Mouse (Mus musculus): ENCODE data around the gene Slc6a11. TPM values are rescaled to one million over a fixed set of nuclear protein-coding genes. Genes with fewer than 3 reads are reported as not detected.

The Slc6a11 gene
- total RNA-seq, 1 experiment from 2014 or later: not detected

- ATAC-seq (replicated peaks in 1 of 2; ENCODE audit: insufficient read depth in 1 of 2, low FRiP score in 2 of 2, low TSS enrichment in 1 of 2, low read depth in 1 of 2, poor library complexity in 2 of 2, severe bottlenecking in 2 of 2): no peak
These were observed 153.1 kb downstream of the Slc6a11 start for GRCm38 (mm10) chr6:114283927-114284703.

- ATAC-seq (replicated peaks in 1 of 2; ENCODE audit: insufficient read depth in 1 of 2, low FRiP score in 2 of 2, low TSS enrichment in 1 of 2, low read depth in 1 of 2, poor library complexity in 2 of 2, severe bottlenecking in 2 of 2): no peak
These were observed 154.4 kb downstream of the Slc6a11 start for GRCm38 (mm10) chr6:114285424-114285823.

- no peak for ATAC-seq (replicated peaks in 1 of 2; ENCODE audit: insufficient read depth in 1 of 2, low FRiP score in 2 of 2, low TSS enrichment in 1 of 2, low read depth in 1 of 2, poor library complexity in 2 of 2, severe bottlenecking in 2 of 2)
These were observed 158.1 kb downstream of the Slc6a11 start for GRCm38 (mm10) chr6:114289106-114289505.

- ATAC-seq (replicated peaks in 1 of 2; ENCODE audit: insufficient read depth in 1 of 2, low FRiP score in 2 of 2, low TSS enrichment in 1 of 2, low read depth in 1 of 2, poor library complexity in 2 of 2, severe bottlenecking in 2 of 2): no peak
These were observed 159.1 kb downstream of the Slc6a11 start for GRCm38 (mm10) chr6:114290184-114290583.

- no peak for ATAC-seq (replicated peaks in 1 of 2; ENCODE audit: insufficient read depth in 1 of 2, low FRiP score in 2 of 2, low TSS enrichment in 1 of 2, low read depth in 1 of 2, poor library complexity in 2 of 2, severe bottlenecking in 2 of 2)
These were observed 159.9 kb downstream of the Slc6a11 start for GRCm38 (mm10) chr6:114290929-114291328.

- no peak for ATAC-seq (replicated peaks in 1 of 2; ENCODE audit: insufficient read depth in 1 of 2, low FRiP score in 2 of 2, low TSS enrichment in 1 of 2, low read depth in 1 of 2, poor library complexity in 2 of 2, severe bottlenecking in 2 of 2)
These were observed 160.4 kb downstream of the Slc6a11 start for GRCm38 (mm10) chr6:114291396-114291795.

GRCm38 (mm10) chr6:114293511-114293910 is 162.5 kb downstream of the Slc6a11 start:
- no peak for ATAC-seq (replicated peaks in 1 of 2; ENCODE audit: insufficient read depth in 1 of 2, low FRiP score in 2 of 2, low TSS enrichment in 1 of 2, low read depth in 1 of 2, poor library complexity in 2 of 2, severe bottlenecking in 2 of 2)

GRCm38 (mm10) chr6:114295086-114295485 is 164.0 kb downstream of the Slc6a11 start:
- ATAC-seq (replicated peaks in 1 of 2; ENCODE audit: insufficient read depth in 1 of 2, low FRiP score in 2 of 2, low TSS enrichment in 1 of 2, low read depth in 1 of 2, poor library complexity in 2 of 2, severe bottlenecking in 2 of 2): no peak

- ATAC-seq (replicated peaks in 1 of 2; ENCODE audit: insufficient read depth in 1 of 2, low FRiP score in 2 of 2, low TSS enrichment in 1 of 2, low read depth in 1 of 2, poor library complexity in 2 of 2, severe bottlenecking in 2 of 2): no peak
These were observed 166.4 kb downstream of the Slc6a11 start for GRCm38 (mm10) chr6:114297260-114298002.

Other genes starting within 250 kb of the Slc6a11 start
- not detected in 2 replicates for gene Atp2b2, start 88.6 kb upstream of the Slc6a11 start, total RNA-seq (2017)
- not detected in 2 replicates for gene Slc6a1, start 151.4 kb downstream of the Slc6a11 start, total RNA-seq (2017)